Mouse (Mus musculus) brain, embryonic 14.5 days (tissue): ENCODE data around the gene Tead4.

Experiments
- CTCF ChIP-seq: fragments of 200-500 bp; IDR thresholded peaks from 2 replicates; pipeline ENCODE4 v1.5.1; 2012; ENCODE audit warnings: inconsistent platforms, mild to moderate bottlenecking, moderate library complexity, borderline replicate concordance; ENCODE audit not compliant: insufficient read depth, insufficient read length; ENCODE audit errors: extremely low read depth
- POLR2A ChIP-seq: fragments of 200-500 bp; IDR thresholded peaks from 2 replicates; pipeline ENCODE4 v1.6.1; 2012; ENCODE audit warnings: mild to moderate bottlenecking, inconsistent platforms, borderline replicate concordance; ENCODE audit not compliant: poor library complexity, insufficient read depth, insufficient read length, severe bottlenecking; ENCODE audit errors: extremely low read depth

DNA sequence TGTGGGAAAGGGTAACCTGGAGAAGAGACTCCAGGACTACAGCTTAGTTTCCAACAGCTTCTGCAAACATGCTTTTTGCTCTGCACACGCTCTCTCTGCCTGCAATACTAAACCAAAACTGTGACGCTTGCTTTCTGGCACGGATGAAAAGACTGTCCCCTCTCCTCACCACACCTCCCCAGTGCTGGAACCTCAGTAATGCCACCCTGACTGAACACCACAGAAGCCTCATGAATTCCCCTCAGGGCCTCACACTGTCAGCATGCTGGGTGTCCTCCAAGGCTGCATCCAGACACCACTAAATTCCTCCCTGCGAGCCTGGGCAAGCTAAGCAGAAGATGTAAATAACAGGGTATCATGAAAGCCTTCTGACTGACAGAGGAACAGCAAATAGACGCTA is 38.3 kb upstream of the Tead4 start:
- TF ChIP-seq CTCF (no peak), POLR2A (no peak)
